Mouse (Mus musculus): ENCODE measurements around the gene AY074887.

GRCm38 (mm10) chr9:54982401-54982800 is 31.6 kb upstream of the AY074887 start:
- TF ChIP-seq CTCF (IDR thresholded peaks at IDR 0.05; ENCODE audit: low read depth) (no peak), EP300 (IDR thresholded peaks at IDR 0.05; ENCODE audit: low read depth) (no peak)
